ENCODE assay signal across 13 mouse cellular contexts in genomic region chr5:151126608-151127005, GRCm38 (mm10).
A peak's percentile ranks its signal among the peaks of the same experiment; 100 is the strongest.
DNase-seq lines count a peak whose midpoint lies in the region; ATAC-seq and TF ChIP-seq lines count a peak whose summit lies in the region.
"Had no signal": no experiment of that assay in that cellular context is flagged by ENCODE, and none has a peak within 500 bp of the region (broad histone marks: within the 10 kb centered on the region; RNA-seq: fewer than 3 reads in every experiment).

No protein-coding gene starts in this region.

- no peak for DNase-seq in heart, adult 2 months
- DNase-seq in kidney, postnatal 0 days (ENCODE audit: low spot score): no peak
- DNase-seq in kidney, postnatal 36 days: no peak
- DNase-seq: kidney, postnatal 14 days; thymus, postnatal 4 days had no signal

- peak overlapping the region; percentile 3 for H3K4me3 ChIP-seq in heart, adult 2 months
- no peak overlapping the region for H3K4me3 ChIP-seq in heart, embryonic 12.5 days
- peak overlapping the region; percentile 26; the same call in 1 of the 2 replicates for H3K4me3 ChIP-seq in kidney, postnatal 0 days (replicated peaks; ENCODE audit: low read depth, low read length)
- no peak overlapping the region; the same call in 1 of the 2 replicates for H3K4me3 ChIP-seq in embryonic facial prominence, embryonic 13.5 days
- peak overlapping the region; percentile 21 for H3K4me3 ChIP-seq in limb, embryonic 15.5 days
- H3K4me3 ChIP-seq in forebrain, embryonic 12.5 days (replicated peaks): no peak overlapping the region
- H3K4me3 ChIP-seq in forebrain, embryonic 16.5 days (replicated peaks; ENCODE audit: low read length): no peak overlapping the region
- H3K4me3 ChIP-seq: erythroblast, embryonic 14.5 days; midbrain, embryonic 13.5 days; neural tube, embryonic 12.5 days had no signal

- H3K9ac ChIP-seq in heart, adult 2 months (ENCODE audit: low read depth, low read length): peak overlapping the region; percentile 38; the same call in 1 of the 2 replicates
- H3K9ac ChIP-seq in heart, embryonic 12.5 days: no peak overlapping the region
- peak overlapping the region; percentile 15; the same call in 1 of the 2 replicates for H3K9ac ChIP-seq in kidney, postnatal 0 days (ENCODE audit: low read depth, low read length)
- no peak overlapping the region for H3K9ac ChIP-seq in embryonic facial prominence, embryonic 13.5 days
- H3K9ac ChIP-seq in limb, embryonic 15.5 days: no peak overlapping the region
- no peak overlapping the region for H3K9ac ChIP-seq in forebrain, embryonic 12.5 days
- H3K9ac ChIP-seq in forebrain, embryonic 16.5 days (replicated peaks; ENCODE audit: low read depth, low read length): no peak overlapping the region
- H3K9ac ChIP-seq: midbrain, embryonic 13.5 days; neural tube, embryonic 12.5 days had no signal

- H3K36me3 ChIP-seq in heart, adult 2 months (ENCODE audit: control insufficient read depth, insufficient read depth, low read length): peaks cover 5% of the 10 kb centered on the region
- no peaks in the 10 kb centered on the region for H3K36me3 ChIP-seq in heart, embryonic 12.5 days
- H3K36me3 ChIP-seq in kidney, postnatal 0 days (ENCODE audit: insufficient read depth, low read length): no peaks in the 10 kb centered on the region
- no peaks in the 10 kb centered on the region for H3K36me3 ChIP-seq in embryonic facial prominence, embryonic 13.5 days
- no peaks in the 10 kb centered on the region for H3K36me3 ChIP-seq in limb, embryonic 15.5 days
- no peaks in the 10 kb centered on the region for H3K36me3 ChIP-seq in forebrain, embryonic 12.5 days (replicated peaks)
- H3K36me3 ChIP-seq in forebrain, embryonic 16.5 days (ENCODE audit: control insufficient read depth, insufficient read depth): no peaks in the 10 kb centered on the region
- H3K36me3 ChIP-seq: midbrain, embryonic 13.5 days; neural tube, embryonic 12.5 days had no signal

- H3K4me1 ChIP-seq in heart, adult 2 months (ENCODE audit: control insufficient read depth, insufficient read depth, low read length): peaks cover 9% of the 10 kb centered on the region
- H3K4me1 ChIP-seq in heart, embryonic 12.5 days (replicated peaks): peaks cover 4% of the 10 kb centered on the region; the same call in 1 of the 2 replicates
- H3K4me1 ChIP-seq in kidney, postnatal 0 days (replicated peaks; ENCODE audit: insufficient read depth, low read length): no peaks in the 10 kb centered on the region; the same call in 1 of the 2 replicates
- peaks cover 25% of the 10 kb centered on the region for H3K4me1 ChIP-seq in embryonic facial prominence, embryonic 13.5 days
- H3K4me1 ChIP-seq in limb, embryonic 15.5 days: peaks cover 14% of the 10 kb centered on the region
- H3K4me1 ChIP-seq in forebrain, embryonic 12.5 days: no peaks in the 10 kb centered on the region
- H3K4me1 ChIP-seq in forebrain, embryonic 16.5 days (replicated peaks; ENCODE audit: control insufficient read depth, insufficient read depth, low read length): 0 out of 2 replicates have a peak, but pooled peaks cover 4% of the 10 kb centered on the region
- H3K4me1 ChIP-seq: midbrain, embryonic 13.5 days had no signal

- TF ChIP-seq EP300 in heart, adult 2 months (IDR thresholded peaks at IDR 0.05; ENCODE audit: insufficient read depth, low read depth, low read length): no peak

- 65% methylated on average over 10 of the region's 10 CpGs for WGBS in heart, adult 2 months
- 76% methylated on average over 10 of the region's 10 CpGs for WGBS in heart, embryonic 12.5 days
- WGBS in kidney, postnatal 0 days: 28% methylated on average over 10 of the region's 10 CpGs
- WGBS in embryonic facial prominence, embryonic 13.5 days: 32% methylated on average over 10 of the region's 10 CpGs
- 29% methylated on average over 10 of the region's 10 CpGs for WGBS in limb, embryonic 15.5 days
- 85% methylated on average over 10 of the region's 10 CpGs for WGBS in forebrain, embryonic 12.5 days
- WGBS in forebrain, embryonic 16.5 days: 76% methylated on average over 10 of the region's 10 CpGs

- TF ChIP-seq POLR2A in heart, adult 2 months (IDR thresholded peaks at IDR 0.05; ENCODE audit: insufficient read depth, low read depth, low read length): 0 out of 2 replicates have a peak, but pooled peaks have one; percentile 19

- no peak for TF ChIP-seq CTCF in heart, adult 2 months (IDR thresholded peaks at IDR 0.05)
- TF ChIP-seq CTCF in kidney, postnatal 0 days (IDR thresholded peaks at IDR 0.05; ENCODE audit: low read depth): no peak

- H3K79me2 ChIP-seq in heart, adult 2 months (replicated peaks; ENCODE audit: control insufficient read depth, insufficient read depth, low read length): peaks cover 6% of the 10 kb centered on the region

- peak overlapping the region; percentile 22 for H3K27ac ChIP-seq in heart, adult 2 months
- H3K27ac ChIP-seq in heart, embryonic 12.5 days (ENCODE audit: poor library complexity, severe bottlenecking): no peak overlapping the region
- no peak overlapping the region for H3K27ac ChIP-seq in kidney, postnatal 0 days
- H3K27ac ChIP-seq in embryonic facial prominence, embryonic 13.5 days: no peak overlapping the region
- H3K27ac ChIP-seq in limb, embryonic 15.5 days: peak overlapping the region; percentile 54; the same call in 1 of the 2 replicates
- no peak overlapping the region for H3K27ac ChIP-seq in forebrain, embryonic 12.5 days
- no peak overlapping the region for H3K27ac ChIP-seq in forebrain, embryonic 16.5 days (ENCODE audit: low read length)
- H3K27ac ChIP-seq: midbrain, embryonic 13.5 days; neural tube, embryonic 12.5 days had no signal

- no peaks in the 10 kb centered on the region for H3K9me3 ChIP-seq in heart, embryonic 12.5 days (replicated peaks)
- no peaks in the 10 kb centered on the region for H3K9me3 ChIP-seq in kidney, postnatal 0 days (replicated peaks; ENCODE audit: low read length)
- H3K9me3 ChIP-seq in embryonic facial prominence, embryonic 13.5 days: no peaks in the 10 kb centered on the region
- H3K9me3 ChIP-seq in limb, embryonic 15.5 days: no peaks in the 10 kb centered on the region; the same call in 1 of the 2 replicates
- no peaks in the 10 kb centered on the region for H3K9me3 ChIP-seq in forebrain, embryonic 12.5 days
- H3K9me3 ChIP-seq in forebrain, embryonic 16.5 days (ENCODE audit: control insufficient read depth, low read length): no peaks in the 10 kb centered on the region
- H3K9me3 ChIP-seq: midbrain, embryonic 13.5 days; neural tube, embryonic 12.5 days had no signal

- intact Hi-C loops in heart, adult 2 months (cut with DNase I): no loop called here

- no peaks in the 10 kb centered on the region for H3K27me3 ChIP-seq in heart, adult 2 months (ENCODE audit: control insufficient read depth, insufficient read depth, low read length)
- no peaks in the 10 kb centered on the region for H3K27me3 ChIP-seq in heart, embryonic 12.5 days (replicated peaks)
- H3K27me3 ChIP-seq in kidney, postnatal 0 days (ENCODE audit: insufficient read depth, low read length): no peaks in the 10 kb centered on the region
- H3K27me3 ChIP-seq in embryonic facial prominence, embryonic 13.5 days: no peaks in the 10 kb centered on the region
- no peaks in the 10 kb centered on the region for H3K27me3 ChIP-seq in limb, embryonic 15.5 days
- no peaks in the 10 kb centered on the region for H3K27me3 ChIP-seq in forebrain, embryonic 12.5 days
- H3K27me3 ChIP-seq in forebrain, embryonic 16.5 days (replicated peaks; ENCODE audit: control insufficient read depth, insufficient read depth, low read length): no peaks in the 10 kb centered on the region
- H3K27me3 ChIP-seq: midbrain, embryonic 13.5 days; neural tube, embryonic 12.5 days had no signal

- no peak for ATAC-seq in heart, embryonic 12.5 days (ENCODE audit: insufficient number of reproducible peaks, low FRiP score)
- ATAC-seq in kidney, postnatal 0 days (replicated peaks; ENCODE audit: low FRiP score, low read depth): no peak
- no peak for ATAC-seq in embryonic facial prominence, embryonic 13.5 days (ENCODE audit: insufficient number of reproducible peaks, insufficient read depth, low FRiP score, low TSS enrichment, low read depth)
- ATAC-seq in limb, embryonic 15.5 days (ENCODE audit: insufficient number of reproducible peaks, low FRiP score, low TSS enrichment, low read depth): no peak
- ATAC-seq in forebrain, embryonic 12.5 days (ENCODE audit: low FRiP score): no peak
- no peak for ATAC-seq in forebrain, embryonic 16.5 days
- ATAC-seq: midbrain, embryonic 13.5 days had no signal

- H3K4me2 ChIP-seq in heart, embryonic 12.5 days: no peak overlapping the region
- H3K4me2 ChIP-seq in kidney, postnatal 0 days (ENCODE audit: low read length): peak overlapping the region; percentile 38
- peak overlapping the region; percentile 45 for H3K4me2 ChIP-seq in embryonic facial prominence, embryonic 13.5 days
- H3K4me2 ChIP-seq in limb, embryonic 15.5 days: peak overlapping the region; percentile 31; the same call in 1 of the 2 replicates
- no peak overlapping the region for H3K4me2 ChIP-seq in forebrain, embryonic 12.5 days
- H3K4me2 ChIP-seq in forebrain, embryonic 16.5 days (ENCODE audit: low read length): no peak overlapping the region
- H3K4me2 ChIP-seq: midbrain, embryonic 13.5 days had no signal

Comparison
In these comparisons a context has a peak if more than half of its experiments do, and no peak if none do; other contexts are left out.
1. H3K27ac ChIP-seq: peak in heart, adult 2 months (single experiment) and limb, embryonic 15.5 days (single experiment); none in heart, embryonic 12.5 days (single experiment), kidney, postnatal 0 days (single experiment), embryonic facial prominence, embryonic 13.5 days (single experiment), forebrain, embryonic 12.5 days (single experiment) and forebrain, embryonic 16.5 days (single experiment).
2. H3K4me3 ChIP-seq: peak in heart, adult 2 months (single experiment), kidney, postnatal 0 days (single experiment) and limb, embryonic 15.5 days (single experiment); none in heart, embryonic 12.5 days (single experiment), embryonic facial prominence, embryonic 13.5 days (single experiment), forebrain, embryonic 12.5 days (single experiment) and forebrain, embryonic 16.5 days (single experiment).
3. H3K9ac ChIP-seq: peak in heart, adult 2 months (single experiment) and kidney, postnatal 0 days (single experiment); none in heart, embryonic 12.5 days (single experiment), embryonic facial prominence, embryonic 13.5 days (single experiment), limb, embryonic 15.5 days (single experiment), forebrain, embryonic 12.5 days (single experiment) and forebrain, embryonic 16.5 days (single experiment).
4. H3K4me2 ChIP-seq: peak in kidney, postnatal 0 days (single experiment), embryonic facial prominence, embryonic 13.5 days (single experiment) and limb, embryonic 15.5 days (single experiment); none in heart, embryonic 12.5 days (single experiment), forebrain, embryonic 12.5 days (single experiment) and forebrain, embryonic 16.5 days (single experiment).